Mouse (Mus musculus) mouse embryonic stem cell (cell line): ENCODE results near the gene Stub1.

Experiments used
- in situ Hi-C, 2 experiments: fragments of 300-500 bp; cut with MboI; formaldehyde crosslinking; loops; 1 replicate in 1 of 2; 3 replicates in 1 of 2; pipeline ENCODE4 v1.14.3; 2019 to 2020; ENCODE audit warnings: low sequenced_read_pairs in 2 of 2, low pct_unique_long_range_greater_than_20kb in 1 of 2, mixed read lengths in 1 of 2; ENCODE audit not compliant: unreplicated experiment in 1 of 2

Gene Stub1

DNA sequence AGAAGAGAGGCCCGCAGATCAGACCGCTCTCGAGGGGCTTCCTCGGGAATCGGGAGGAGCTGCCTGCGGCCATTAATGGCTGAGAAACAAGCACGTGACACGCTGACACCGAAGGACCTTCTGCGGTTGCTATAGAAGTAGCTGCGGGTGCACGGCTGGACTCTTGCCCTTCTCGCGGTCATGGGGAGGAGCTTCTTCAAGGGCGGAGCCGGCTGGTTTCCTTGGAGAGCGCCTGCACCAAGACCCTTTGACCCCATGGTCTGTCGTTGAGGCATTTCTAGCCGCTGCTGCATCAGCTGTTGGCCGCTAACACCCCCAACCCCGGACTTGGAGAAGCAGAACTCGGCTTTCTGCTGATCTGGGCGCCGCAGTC is at the start of gene Stub1:
TSS of gene Stub1 (minus strand) at position 114 of the 373 bp plus-strand sequence.
- in situ Hi-C loops = no loop called here

DNA sequence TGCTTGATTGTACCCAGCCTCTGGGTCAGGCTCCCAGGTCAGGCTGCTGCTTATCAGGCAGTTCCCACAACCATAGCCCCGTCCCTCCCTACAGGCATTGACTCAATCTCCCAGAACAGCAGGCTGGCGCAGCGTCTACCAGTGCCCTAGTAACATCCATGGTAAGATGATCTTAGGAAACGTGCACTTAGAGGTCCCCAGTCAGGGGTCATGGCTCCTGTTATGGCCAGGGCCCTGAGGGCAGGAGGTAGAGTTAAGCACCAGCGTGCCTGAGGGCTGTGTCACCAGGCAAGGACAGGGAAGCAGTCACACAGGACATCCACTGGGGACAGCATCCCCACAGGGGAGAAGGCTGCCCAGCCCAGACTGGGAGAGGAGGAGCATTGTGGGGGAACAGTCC is 49.1 kb upstream of the Stub1 start:
- in situ Hi-C loops = no loop called here

DNA sequence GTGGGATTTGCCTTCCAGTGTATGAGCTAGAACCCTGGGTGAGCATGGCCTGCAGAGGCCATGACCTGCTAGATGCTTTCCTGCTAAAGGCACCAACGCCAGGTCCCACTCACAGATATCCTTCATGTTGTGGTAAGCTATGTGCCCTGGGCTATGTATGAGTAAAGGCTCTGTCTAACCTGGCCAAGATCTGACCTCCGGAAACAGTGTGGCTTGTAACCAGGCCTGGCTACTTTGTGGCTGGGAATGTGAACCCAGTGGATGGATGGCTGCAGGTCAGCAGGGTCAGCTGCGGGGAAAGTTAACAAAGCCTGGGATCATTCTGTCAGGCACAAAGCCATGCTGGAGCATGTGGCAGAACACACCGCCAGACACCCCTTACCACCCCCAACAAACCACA is 48.5 kb upstream of the Stub1 start:
- in situ Hi-C loops = no loop called here

DNA sequence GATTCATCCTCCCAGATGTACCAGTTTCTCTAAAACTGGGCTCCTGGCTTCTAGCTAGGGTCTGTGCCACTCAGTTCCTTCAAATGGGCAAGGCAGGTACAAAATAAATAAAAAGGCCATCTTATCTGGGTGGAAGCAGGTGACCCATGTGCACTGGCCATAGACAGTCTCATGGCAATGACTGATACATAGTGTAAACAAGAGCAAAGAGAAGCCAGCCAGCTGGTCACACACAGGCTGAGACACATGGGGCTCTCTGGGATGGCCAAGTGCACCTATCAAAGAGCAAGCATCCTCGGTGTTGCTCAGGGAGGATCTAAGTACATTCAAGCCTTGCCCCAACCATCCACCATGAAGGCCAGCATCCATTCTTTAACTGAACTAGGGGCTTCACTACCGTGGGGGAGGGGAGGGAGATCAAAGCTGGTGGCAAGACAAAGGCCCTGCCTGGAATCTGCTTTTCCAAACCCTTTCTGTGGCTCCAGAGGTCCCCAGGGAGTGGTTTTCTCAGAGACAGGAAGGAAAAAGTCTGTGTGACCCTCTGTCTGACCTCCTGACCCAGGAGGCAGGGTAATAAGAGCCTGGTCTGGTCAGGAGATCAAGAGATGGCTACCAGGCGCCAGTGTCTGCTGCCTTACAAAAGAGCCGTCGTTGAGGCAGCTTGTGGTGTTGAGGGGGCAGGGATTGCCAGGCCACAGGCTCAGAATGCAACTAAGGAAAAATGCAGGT is 47.9 kb upstream of the Stub1 start:
- in situ Hi-C loops = no loop called here

DNA sequence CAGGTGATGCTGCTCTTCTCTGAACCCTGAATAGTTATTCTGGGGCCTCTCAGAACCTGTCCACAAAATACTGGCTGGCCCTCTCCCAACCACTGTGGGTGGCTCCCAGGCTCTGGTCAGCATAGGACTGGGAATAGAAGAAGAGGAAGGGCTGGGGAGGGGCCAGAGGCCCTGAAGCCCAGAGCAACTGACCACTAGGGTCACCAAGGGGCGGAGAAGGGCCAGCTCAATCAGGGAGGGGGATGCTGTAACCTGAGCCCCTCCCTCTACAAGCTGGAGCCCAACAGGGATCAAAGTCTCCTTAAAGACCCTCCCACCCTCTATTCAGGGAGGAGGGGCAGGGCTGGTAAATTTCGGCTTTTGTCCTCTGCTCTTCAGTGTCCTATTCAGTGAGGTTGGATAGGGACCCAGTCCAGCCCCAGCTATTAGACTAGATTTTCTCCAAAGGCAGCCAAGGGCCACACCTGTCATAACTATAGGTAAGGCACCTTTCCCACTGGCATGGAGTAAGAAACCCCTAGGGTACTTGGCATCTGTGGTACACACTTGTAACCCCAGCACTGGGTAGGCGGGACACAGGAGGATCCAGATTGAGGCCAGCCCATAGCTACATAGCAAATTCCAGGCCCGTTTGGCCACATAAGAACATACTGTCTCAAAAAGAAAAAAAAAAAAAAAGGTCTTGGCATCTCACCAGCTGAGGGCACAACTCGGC is 47.1 kb upstream of the Stub1 start, which contains the start of gene Wfikkn1:
TSS of gene Wfikkn1 (minus strand) at position 663 of the 715 bp plus-strand sequence.
- in situ Hi-C loops = no loop called here

DNA sequence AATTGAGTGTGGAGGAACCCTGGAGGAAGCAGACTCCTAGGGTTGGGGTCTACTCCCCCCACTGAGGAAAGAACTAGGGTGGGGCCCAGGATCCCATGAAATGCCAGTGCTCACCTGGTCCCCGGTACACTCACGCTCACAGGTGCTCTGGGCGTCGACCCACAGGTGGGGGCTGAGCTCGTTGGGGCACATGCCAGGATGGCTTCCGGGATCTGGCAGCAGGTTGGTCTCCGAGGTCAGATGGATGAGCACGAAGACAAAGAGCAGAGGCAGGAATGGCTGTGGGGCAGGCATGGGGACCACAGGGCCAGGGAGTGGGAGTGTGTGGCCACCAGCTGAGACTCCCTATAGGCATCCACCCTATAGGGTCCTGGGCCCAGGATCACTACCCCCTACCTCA is 46.5 kb upstream of the Stub1 start:
- in situ Hi-C loops = no loop called here

DNA sequence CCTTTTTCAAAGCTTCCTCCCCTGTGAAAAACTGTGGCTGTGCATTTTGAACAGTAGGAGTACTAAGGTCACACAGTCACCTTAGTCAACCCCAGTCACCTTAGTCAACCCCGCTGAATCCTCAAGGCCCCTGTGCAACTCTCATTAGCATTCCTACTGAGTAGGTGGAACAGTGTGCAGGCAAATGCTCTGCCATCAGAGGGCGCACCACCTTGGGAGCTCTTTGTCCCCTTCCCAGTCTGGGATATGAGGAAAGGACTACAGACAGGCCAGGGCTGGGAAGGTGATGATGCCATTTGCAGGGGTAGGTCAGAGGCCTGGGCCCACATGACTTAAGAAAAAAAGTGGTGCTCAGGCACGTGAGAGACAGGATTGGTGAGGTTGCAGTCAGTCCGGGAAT is 46.1 kb upstream of the Stub1 start:
- in situ Hi-C loops = no loop called here

GRCm38 (mm10) chr17:25878611-25879180 is 45.5 kb upstream of the Stub1 start:
- in situ Hi-C loops = no loop called here

DNA sequence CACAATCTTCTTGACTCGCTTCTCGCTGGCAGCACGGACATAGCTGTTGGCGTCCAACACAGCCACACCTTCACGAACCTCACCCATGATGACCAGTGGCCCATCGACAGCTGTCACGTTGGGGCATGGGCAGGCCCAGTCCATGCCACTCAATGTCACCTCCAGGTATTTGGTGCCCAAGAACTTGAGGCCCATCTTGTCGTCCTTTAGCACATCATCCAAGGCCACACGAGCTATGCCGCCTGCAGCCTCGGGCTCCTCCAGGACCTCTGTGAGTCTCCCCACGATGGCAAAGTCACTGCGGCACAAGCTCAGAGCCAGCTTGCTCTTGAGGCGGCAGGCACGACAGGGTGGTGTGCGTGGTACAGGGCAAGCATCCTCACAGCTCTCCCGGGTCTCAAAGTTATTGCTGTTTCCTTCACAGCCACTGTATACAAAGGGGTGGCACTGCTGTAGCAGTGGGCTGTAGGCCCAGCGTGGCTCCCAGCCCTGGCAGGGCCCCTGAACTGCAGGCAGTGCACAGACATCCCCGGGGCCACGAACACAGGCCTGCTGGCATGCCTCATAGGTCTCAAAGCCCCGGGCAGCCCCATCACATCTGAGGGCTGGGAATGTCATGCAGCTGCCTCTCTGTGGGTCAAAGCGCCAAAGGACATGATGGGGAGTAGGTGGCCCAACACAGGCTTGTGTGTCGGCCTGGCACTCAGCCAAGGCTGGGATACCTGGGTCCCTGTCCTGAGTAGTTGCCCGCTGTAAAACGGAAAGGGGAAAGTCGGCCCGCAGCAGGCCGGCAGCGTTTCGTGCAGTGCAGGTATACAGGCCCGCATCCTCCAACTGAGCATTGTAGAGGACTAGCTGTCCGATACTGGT is 44.8 kb upstream of the Stub1 start:
- in situ Hi-C loops = no loop called here

DNA sequence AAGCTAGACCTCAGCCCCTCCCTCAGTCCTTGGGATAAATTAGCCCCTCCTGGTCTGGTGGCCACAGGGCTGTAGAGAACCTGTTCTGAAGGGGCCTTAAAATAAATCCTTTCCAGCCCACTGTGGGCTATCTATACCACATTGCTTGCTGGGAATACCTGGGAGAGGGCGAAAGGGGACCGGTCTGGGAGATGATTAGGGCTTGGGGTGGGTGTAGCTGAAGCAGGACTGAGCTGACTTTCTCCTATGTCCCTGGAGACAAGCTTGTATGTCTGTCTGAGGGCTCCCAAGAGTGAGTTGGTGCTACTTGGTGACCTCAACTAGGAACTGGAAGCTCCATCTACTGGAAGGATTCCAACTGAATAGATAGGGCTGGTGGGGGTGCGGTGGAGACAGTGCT is 43.8 kb upstream of the Stub1 start:
- in situ Hi-C loops = no loop called here

DNA sequence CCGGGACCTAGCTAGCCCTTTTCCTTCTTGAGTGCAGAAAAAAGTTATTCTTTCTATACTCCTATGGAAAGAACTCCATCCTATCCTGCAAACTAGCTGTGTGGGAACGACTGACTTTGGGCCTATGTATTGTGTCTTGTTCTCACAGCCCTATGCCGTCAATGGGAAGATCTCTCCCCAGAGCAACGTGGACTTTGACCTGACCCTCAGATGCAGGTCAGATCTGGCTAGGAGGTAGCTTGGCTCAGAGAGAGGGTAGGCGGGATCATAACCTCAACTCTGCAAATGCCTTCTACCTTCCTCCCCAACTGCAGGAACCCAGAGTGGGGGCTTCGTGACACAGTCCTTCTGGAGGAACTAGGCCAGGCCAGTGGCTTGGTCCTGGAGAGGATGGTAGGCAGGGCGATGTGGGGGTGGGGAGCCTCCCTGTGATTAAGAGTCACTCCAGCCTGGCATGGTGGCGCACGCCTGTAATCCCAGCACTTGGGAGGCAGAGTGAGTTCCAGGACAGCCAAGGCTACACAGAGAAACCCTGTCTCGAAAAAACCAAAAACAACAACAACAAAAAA is 43.2 kb upstream of the Stub1 start:
- in situ Hi-C loops = no loop called here

DNA sequence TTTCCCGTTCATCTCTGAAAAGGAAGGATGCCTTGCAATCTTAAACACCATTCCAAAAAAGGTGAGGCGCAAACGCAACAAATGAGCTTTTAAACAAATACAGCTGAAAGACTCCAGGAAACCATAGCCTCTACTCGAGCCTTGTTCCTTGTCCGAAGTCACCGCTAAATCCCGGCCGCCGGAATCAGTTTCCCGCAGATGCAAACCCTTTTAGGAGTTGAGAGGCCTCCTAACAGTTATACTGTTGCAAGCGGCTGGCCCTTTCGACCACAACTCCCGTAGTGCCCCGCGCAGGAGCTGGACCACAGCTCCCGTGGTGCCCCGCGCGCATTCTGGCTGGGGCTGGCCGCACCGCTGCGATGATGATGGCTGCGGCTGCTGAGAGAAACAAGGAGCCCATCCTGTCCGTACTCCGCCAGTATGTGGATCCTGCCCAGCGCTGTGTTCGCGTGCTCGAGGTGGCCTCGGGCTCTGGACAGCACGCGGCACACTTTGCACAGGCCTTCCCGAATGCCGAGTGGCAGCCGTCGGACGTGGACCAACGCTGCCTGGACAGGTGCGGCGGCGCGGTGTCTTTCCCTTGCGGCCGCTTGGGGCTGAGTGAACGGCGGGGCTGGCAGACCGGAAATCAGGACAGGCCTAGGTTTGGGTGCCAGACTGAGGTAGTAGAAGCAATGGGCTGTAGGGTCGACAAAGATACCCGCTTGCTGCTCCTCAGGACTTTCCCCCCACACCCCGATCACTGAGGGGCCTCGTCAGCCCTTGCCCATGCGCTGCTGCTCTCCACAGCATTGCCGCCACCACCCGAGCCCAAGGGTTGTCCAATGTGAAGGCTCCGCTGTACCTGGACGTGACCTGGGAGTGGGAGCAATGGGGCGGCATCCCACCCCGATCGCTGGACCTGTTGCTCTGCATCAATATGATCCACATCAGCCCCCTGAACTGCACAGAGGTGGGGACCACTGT is 42.2 kb upstream of the Stub1 start:
- in situ Hi-C loops = no loop called here

DNA sequence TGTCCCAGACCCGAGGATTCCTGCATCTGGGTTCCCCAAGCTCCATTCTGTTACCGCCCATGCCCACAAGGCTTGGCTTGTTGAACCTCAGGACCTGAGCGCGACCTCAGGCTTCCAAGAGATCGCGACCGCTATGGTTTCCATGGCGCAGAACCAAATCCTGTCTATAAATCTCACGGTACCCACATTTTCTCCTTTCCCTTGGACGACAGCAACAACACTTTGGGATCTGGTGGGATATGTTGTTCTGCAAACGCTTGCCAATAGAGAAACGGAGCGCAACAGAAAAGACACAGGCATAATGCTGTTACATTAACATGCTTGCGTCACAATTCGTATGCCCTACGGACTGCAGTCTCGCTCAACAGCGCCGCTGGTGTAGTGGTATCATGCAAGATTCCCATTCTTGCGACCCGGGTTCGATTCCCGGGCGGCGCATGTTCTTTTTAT is 41.5 kb upstream of the Stub1 start, which contains the start of gene Mettl26:
TSS of gene Mettl26 (plus strand) at position 354 of the 450 bp plus-strand sequence.
- in situ Hi-C loops = no loop called here

- in situ Hi-C loops = no loop called here
Observed at GRCm38 (mm10) chr17:25874148-25874720, 41.0 kb upstream of the Stub1 start.

DNA sequence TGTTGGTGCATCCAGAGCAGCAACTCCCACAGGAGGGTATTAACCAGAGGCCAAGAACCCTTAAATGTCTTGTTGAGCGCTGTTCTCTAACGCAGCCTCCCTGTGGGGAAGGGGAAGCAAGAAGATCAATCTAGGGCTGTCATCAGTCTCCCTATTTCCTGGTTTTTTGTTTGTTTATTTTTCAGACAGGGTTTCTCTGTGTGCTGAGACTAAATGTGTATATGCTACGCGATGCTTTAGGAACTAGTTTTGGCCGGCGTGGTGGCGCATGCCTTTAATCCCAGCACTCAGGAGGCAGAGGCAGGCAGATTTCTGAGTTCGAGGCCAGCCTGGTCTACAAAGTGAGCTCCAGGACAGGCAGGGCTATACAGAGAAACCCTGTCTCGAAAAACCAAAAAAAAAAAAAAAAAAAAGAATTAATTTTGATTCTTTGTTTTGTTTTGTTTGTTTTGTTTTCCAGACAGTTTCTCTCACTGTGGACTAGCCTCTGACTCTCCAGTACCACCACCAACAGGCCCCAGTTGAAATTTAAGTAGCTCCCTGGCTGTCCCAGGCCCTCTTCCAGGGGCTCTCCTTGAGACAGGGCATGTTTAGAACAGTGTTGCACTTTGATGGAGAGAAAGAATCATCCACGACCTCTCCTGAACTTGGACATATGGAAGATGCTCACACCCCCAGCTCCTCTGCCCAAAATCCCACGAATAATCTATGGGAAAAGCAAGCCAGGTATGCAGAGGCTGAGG is 40.4 kb upstream of the Stub1 start:
- in situ Hi-C loops = no loop called here

DNA sequence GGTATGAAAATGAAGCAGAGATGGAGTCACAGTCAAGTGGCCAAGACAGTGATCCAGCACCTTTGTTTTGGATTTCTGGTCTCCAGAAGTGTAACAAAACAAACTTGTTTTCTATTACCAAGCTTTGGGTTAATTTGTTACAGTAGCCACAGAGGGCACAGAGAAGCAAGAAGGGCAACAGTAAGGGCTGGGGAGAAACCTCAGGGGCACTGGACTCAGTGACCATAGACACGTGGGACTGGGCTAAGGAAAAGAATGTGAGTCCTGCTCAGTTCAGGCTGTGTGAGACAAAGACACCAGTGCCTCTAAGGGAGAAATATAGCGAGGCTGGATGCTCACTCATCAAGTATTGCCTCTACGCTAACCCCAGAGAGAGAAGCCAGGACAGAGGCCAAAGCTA is 39.5 kb upstream of the Stub1 start:
- in situ Hi-C loops = no loop called here
